Mouse (Mus musculus) liver, embryonic 11.5 days (tissue): Measurements from ENCODE around the gene Vps13d. TPM values are rescaled to one million over a fixed set of nuclear protein-coding genes. Genes with fewer than 3 reads are reported as not detected.

Source experiments
- ATAC-seq: fragments of 200-750 bp; cut with Nextera tagmentation; replicated peaks from 2 replicates; pipeline ENCODE4 v1.8.0; 2017; ENCODE audit warnings: moderate number of reproducible peaks, mild to moderate bottlenecking, moderate TSS enrichment, moderate library complexity; ENCODE audit not compliant: low FRiP score
- DNase-seq: peaks from one replicate; pipeline ENCODE4 v3.0.0-alpha.2; 2017; ENCODE audit warnings: low spot score
- H3K27ac ChIP-seq: fragments of 300-500 bp; sonication (generic); 2 replicates; pipeline ENCODE4 v1.5.1; 2014; ENCODE audit warnings: mild to moderate bottlenecking, low read depth, low read length, control low read depth
- H3K27me3 ChIP-seq: fragments of 300-500 bp; sonication (generic); replicated peaks from 2 replicates; pipeline ENCODE4 v1.6.1; 2014; ENCODE audit warnings: low read length, mixed read lengths; ENCODE audit not compliant: control insufficient read depth, insufficient read depth
- H3K36me3 ChIP-seq: fragments of 300-500 bp; sonication (generic); 2 replicates; pipeline ENCODE4 v1.6.1; 2014; ENCODE audit warnings: mild to moderate bottlenecking, low read length, moderate library complexity, mixed read lengths; ENCODE audit not compliant: control insufficient read depth, insufficient read depth
- H3K4me1 ChIP-seq: fragments of 300-500 bp; sonication (generic); replicated peaks from 2 replicates; pipeline ENCODE4 v1.6.1; 2014; ENCODE audit warnings: low read length, mixed read lengths; ENCODE audit not compliant: control insufficient read depth, insufficient read depth
- H3K4me2 ChIP-seq: fragments of 300-500 bp; sonication (generic); 2 replicates; pipeline ENCODE4 v1.6.1; 2014; ENCODE audit warnings: mild to moderate bottlenecking, control low read depth, moderate library complexity
- H3K4me3 ChIP-seq: fragments of 300-500 bp; sonication (generic); 2 replicates; pipeline ENCODE4 v1.5.1; 2014; ENCODE audit warnings: low read depth, low read length, control low read depth
- H3K9ac ChIP-seq: fragments of 300-500 bp; sonication (generic); 2 replicates; pipeline ENCODE4 v1.6.1; 2014; ENCODE audit warnings: low read depth, low read length, control low read depth
- H3K9me3 ChIP-seq: fragments of 300-500 bp; sonication (generic); 2 replicates; pipeline ENCODE4 v1.6.1; 2016; ENCODE audit warnings: low read length, inconsistent platforms, mixed read lengths; ENCODE audit not compliant: control insufficient read depth
- WGBS: fragments of 180-500 bp; shearing (Covaris S2); extraction: QIAGEN DNeasy Blood & Tissue Kit; methylation state at CpG from one replicate; pipeline ENCODE4 v1.1.7; 2014; 5-methylcytosine and 5-hydroxymethylcytosine counted together
- polyA plus RNA-seq: library from polyadenylated mRNA; unstranded; fragments of >200 nt; fragmentation: Nextera tagmentation; extraction: Ambion mirVana; gene quantifications from 2 replicates; pipeline ENCODE4 v1.2.1, GENCODE M21; 2014

Vps13d gene
- polyA plus RNA-seq, 1 experiment from 2014 or later, result 11.7 TPM

DNA sequence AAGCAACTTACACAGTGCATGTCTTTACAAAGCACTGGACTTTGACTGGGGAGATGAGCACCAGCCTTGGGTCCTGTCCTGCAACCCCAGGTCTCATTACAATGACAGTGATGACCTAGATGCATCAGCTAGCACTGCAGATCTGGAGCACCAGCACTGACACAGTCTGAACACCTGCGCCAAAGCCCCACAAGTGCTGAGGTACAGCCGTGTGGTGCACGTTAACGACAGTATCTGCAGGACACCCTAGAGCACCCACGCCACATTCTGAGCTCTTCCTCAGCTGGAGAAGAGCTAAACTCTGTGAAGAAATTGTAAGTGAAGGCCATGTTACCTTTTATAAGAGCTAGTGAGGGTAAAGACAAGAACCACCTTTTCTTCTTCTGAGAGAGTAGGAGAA, 172.0 kb downstream of the Vps13d start:
- H3K36me3 ChIP-seq, result 0 out of 2 replicates have a peak, but pooled peaks cover 4% of the 10 kb centered on the region
- no peaks in the 10 kb centered on the region for H3K9me3 ChIP-seq
- H3K27ac ChIP-seq, result no peak overlapping the region
- no peak for ATAC-seq
- 85% methylated on average over 5 of the region's 5 CpGs for WGBS
- peaks cover 33% of the 10 kb centered on the region for H3K4me1 ChIP-seq
- H3K9ac ChIP-seq, result no peak overlapping the region
- no peak overlapping the region for H3K4me3 ChIP-seq
- H3K4me2 ChIP-seq, result no peak overlapping the region
- H3K27me3 ChIP-seq, result no peaks in the 10 kb centered on the region
- DNase-seq, result no peak

DNA sequence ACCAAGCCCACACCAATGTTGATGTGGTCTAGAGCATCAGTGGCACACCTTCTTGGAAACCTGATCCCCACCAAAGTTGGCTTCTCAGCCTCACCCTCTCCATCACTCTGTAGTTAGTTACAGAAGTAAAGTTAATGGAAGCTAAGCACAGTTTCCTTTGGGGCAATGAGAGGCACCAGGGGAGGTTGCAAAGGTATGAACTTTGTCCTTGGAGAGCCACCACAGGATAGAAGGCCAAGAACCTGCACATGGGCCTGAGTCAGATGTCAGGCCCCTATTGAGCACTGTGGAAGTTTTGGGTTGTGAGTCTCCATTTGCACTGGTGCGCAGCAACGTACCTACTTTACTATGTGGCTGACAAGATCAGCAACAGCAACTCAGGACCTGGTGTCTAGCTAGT, 172.6 kb downstream of the Vps13d start:
- Histone ChIP-seq H3K9me3 (no peaks in the 10 kb centered on the region), H3K27me3 (no peaks in the 10 kb centered on the region), H3K27ac (no peak overlapping the region), H3K36me3 (0 out of 2 replicates have a peak, but pooled peaks cover 4% of the 10 kb centered on the region), H3K9ac (no peak overlapping the region), H3K4me1 (peaks cover 32% of the 10 kb centered on the region), H3K4me2 (no peak overlapping the region), H3K4me3 (no peak overlapping the region)
- no peak for ATAC-seq
- 96% methylated on average over 2 of the region's 2 CpGs for WGBS
- DNase-seq, result no peak

DNA sequence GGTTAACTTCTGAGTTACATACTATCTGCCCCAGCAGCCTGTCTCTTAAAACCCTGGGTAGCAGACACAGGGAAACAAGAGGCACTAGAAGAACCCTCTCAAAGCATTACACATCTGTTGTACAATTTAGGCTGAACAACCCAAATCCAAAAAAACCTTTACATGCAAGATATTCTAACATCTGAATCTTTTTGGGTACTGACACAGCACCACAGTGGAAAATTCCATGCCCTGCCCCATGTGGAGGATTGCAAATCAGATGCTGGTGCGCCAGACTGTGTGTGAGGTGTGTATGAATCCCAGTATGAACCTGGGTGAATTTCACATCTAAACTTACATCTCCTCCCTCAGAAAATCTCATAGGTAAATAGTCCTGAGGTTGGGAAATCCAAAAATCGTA, 174.4 kb downstream of the Vps13d start:
- no peak overlapping the region for H3K4me3 ChIP-seq
- H3K4me2 ChIP-seq, result no peak overlapping the region
- no peaks in the 10 kb centered on the region for H3K9me3 ChIP-seq
- no peak overlapping the region for H3K9ac ChIP-seq
- H3K27ac ChIP-seq, result no peak overlapping the region
- H3K36me3 ChIP-seq, result peaks cover 9% of the 10 kb centered on the region; the same call in 1 of the 2 replicates
- H3K27me3 ChIP-seq, result no peaks in the 10 kb centered on the region
- WGBS, result 88% methylated on average over 2 of the region's 2 CpGs
- ATAC-seq (no peak), DNase-seq (no peak)
- peaks cover 14% of the 10 kb centered on the region for H3K4me1 ChIP-seq

GRCm38 (mm10) chr4:145019121-145019714, 175.6 kb downstream of the Vps13d start:
- no peaks in the 10 kb centered on the region for H3K9me3 ChIP-seq
- no peak overlapping the region for H3K4me3 ChIP-seq
- H3K9ac ChIP-seq, result no peak overlapping the region
- H3K27me3 ChIP-seq, result no peaks in the 10 kb centered on the region
- H3K4me2 ChIP-seq, result no peak overlapping the region
- ATAC-seq, result no peak
- H3K4me1 ChIP-seq, result peaks cover 4% of the 10 kb centered on the region
- no peak for DNase-seq
- peaks cover 9% of the 10 kb centered on the region; the same call in 1 of the 2 replicates for H3K36me3 ChIP-seq
- H3K27ac ChIP-seq, result no peak overlapping the region; the same call in 1 of the 2 replicates
- WGBS, result 65% methylated on average over 3 of the region's 3 CpGs

DNA sequence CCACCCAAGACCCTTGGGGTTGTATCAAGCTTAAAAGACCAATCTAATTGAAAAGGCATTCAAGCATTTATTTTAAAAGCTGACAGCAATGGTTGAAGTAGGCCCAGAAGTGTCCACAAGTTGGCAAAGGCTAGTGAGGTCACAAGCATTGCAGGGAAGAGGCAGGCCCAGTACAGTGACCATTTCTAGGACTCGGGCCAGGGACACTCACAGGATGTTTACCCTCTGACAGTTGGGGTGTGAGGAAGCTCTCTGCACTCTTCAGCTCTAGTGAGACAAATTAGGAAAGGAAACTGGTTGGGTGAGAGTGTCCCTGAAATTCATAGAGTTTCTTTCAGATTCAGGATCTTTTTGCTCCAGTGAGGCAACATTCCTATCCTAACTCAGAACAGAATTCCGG, 177.1 kb downstream of the Vps13d start:
- no peak overlapping the region for H3K4me2 ChIP-seq
- DNase-seq (no peak), ATAC-seq (no peak)
- H3K9ac ChIP-seq, result no peak overlapping the region
- WGBS, result 65% methylated on average over 2 of the region's 2 CpGs
- H3K36me3 ChIP-seq, result peaks cover 9% of the 10 kb centered on the region; the same call in 1 of the 2 replicates
- H3K27ac ChIP-seq, result no peak overlapping the region
- H3K27me3 ChIP-seq, result no peaks in the 10 kb centered on the region
- H3K4me3 ChIP-seq, result no peak overlapping the region
- H3K4me1 ChIP-seq, result no peaks in the 10 kb centered on the region; the same call in 1 of the 2 replicates
- no peaks in the 10 kb centered on the region for H3K9me3 ChIP-seq

- WGBS, result 79% methylated on average over 1 of the region's 1 CpGs
- Histone ChIP-seq H3K9ac (no peak overlapping the region), H3K9me3 (no peaks in the 10 kb centered on the region), H3K27me3 (no peaks in the 10 kb centered on the region), H3K36me3 (peaks cover 9% of the 10 kb centered on the region; the same call in 1 of the 2 replicates), H3K4me2 (no peak overlapping the region), H3K4me1 (no peaks in the 10 kb centered on the region), H3K4me3 (no peak overlapping the region), H3K27ac (no peak overlapping the region)
- no peak for DNase-seq
- no peak for ATAC-seq
Measured at GRCm38 (mm10) chr4:145016669-145017068, 178.1 kb downstream of the Vps13d start.

GRCm38 (mm10) chr4:145014632-145014960, 180.2 kb downstream of the Vps13d start:
- no peaks in the 10 kb centered on the region for H3K9me3 ChIP-seq
- no peaks in the 10 kb centered on the region for H3K27me3 ChIP-seq
- no peaks in the 10 kb centered on the region for H3K4me1 ChIP-seq
- no peak overlapping the region for H3K27ac ChIP-seq
- no peak for ATAC-seq
- peaks cover 6% of the 10 kb centered on the region; the same call in 1 of the 2 replicates for H3K36me3 ChIP-seq
- no peak overlapping the region for H3K9ac ChIP-seq
- 85% methylated on average over 4 of the region's 4 CpGs for WGBS
- DNase-seq, result no peak
- H3K4me2 ChIP-seq, result no peak overlapping the region
- no peak overlapping the region for H3K4me3 ChIP-seq

DNA sequence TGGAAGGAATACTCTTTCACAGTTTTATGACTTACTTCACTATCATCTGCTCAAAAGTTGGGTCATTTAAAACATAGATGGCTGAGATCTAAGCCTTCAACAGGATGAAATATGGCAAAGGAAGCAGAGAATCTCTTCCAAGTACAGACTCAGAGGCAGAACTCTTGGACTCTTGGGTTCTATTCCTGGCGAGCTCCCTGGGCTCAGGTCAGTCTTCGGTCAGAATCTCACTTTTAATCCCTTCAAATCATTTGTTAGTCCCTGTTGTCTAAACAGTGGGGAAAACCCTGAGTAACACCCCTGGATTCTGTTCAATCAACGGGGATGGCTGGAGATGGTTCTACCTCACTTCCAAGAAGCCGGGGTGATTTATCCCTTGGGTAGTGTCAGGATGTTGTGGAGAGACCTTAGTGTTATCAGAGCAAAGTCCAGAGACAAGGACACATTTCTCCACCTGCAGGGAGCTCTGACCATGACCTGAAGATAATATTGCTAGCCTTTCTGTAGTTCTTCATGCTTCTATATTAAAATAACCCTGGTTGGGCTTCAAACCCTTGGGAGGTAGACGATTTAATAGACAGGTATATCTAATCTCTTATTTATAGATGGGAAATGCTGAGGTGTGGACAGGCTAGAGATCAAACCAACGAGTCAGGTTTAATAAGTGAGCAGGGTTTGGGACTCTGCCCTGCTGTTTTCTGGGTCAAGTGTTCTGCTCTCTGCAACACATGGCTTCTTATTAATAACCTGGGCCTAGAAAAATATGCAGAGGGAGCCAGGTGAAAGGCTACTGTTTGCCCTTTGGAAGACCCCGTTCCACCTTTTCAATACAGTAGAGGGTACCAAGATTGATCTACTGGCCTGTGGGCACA, 180.8 kb downstream of the Vps13d start:
- Histone ChIP-seq H3K4me1 (no peaks in the 10 kb centered on the region), H3K36me3 (peaks cover 5% of the 10 kb centered on the region; the same call in 1 of the 2 replicates), H3K9ac (no peak overlapping the region), H3K4me2 (no peak overlapping the region), H3K4me3 (no peak overlapping the region), H3K9me3 (no peaks in the 10 kb centered on the region), H3K27ac (no peak overlapping the region), H3K27me3 (no peaks in the 10 kb centered on the region)
- ATAC-seq, result no peak
- no peak for DNase-seq
- 75% methylated on average over 7 of the region's 7 CpGs for WGBS
